Mouse (Mus musculus) C2C12 (cell line): ENCODE data around the gene Map4k4. TPM values are rescaled to one million over a fixed set of nuclear protein-coding genes. Genes with fewer than 3 reads are reported as not detected.

Experiments
- H3K27me3 ChIP-seq: one replicate; pipeline ENCODE4 v1.6.1; 2011; ENCODE audit not compliant: control insufficient read depth, insufficient read depth, insufficient read length
- H3K36me3 ChIP-seq: one replicate; pipeline ENCODE4 v1.6.1; 2011; ENCODE audit not compliant: control insufficient read depth, insufficient read depth
- H3K4me3 ChIP-seq: one replicate; pipeline ENCODE4 v1.5.1; 2011; ENCODE audit warnings: mild to moderate bottlenecking, control low read depth; ENCODE audit not compliant: poor library complexity, insufficient read depth, severe bottlenecking
- H3K79me2 ChIP-seq: one replicate; pipeline ENCODE4 v1.6.1; 2011; ENCODE audit not compliant: control insufficient read depth, insufficient read depth
- H3K79me3 ChIP-seq: one replicate; pipeline ENCODE4 v1.6.1; 2011; ENCODE audit warnings: low read depth, control low read depth
- H3ac ChIP-seq: one replicate; pipeline ENCODE3; 2011; ENCODE audit warnings: low read depth; ENCODE audit not compliant: control insufficient read depth, insufficient read length
- CEBPB ChIP-seq: IDR thresholded peaks from one replicate; pipeline ENCODE4 v1.6.1; 2011; ENCODE audit warnings: low read depth, mild to moderate bottlenecking, control low read depth, moderate library complexity
- CTCF ChIP-seq: IDR thresholded peaks from one replicate; pipeline ENCODE4 v1.5.1; 2011; ENCODE audit not compliant: control insufficient read depth, insufficient read depth, insufficient read length
- FOSL1 ChIP-seq: IDR thresholded peaks from one replicate; pipeline ENCODE4 v1.8.0; 2011; ENCODE audit warnings: mild to moderate bottlenecking, low read length; ENCODE audit not compliant: poor library complexity, insufficient read depth, severe bottlenecking
- MAX ChIP-seq: IDR thresholded peaks from one replicate; pipeline ENCODE4 v1.6.1; 2011; ENCODE audit warnings: mild to moderate bottlenecking, control low read depth
- MYOD1 ChIP-seq: IDR thresholded peaks from one replicate; pipeline ENCODE4 v1.6.1; 2011; ENCODE audit warnings: low read depth; ENCODE audit not compliant: control insufficient read depth, insufficient read length
- MYOG ChIP-seq: IDR thresholded peaks from one replicate; pipeline ENCODE4 v1.6.1; 2011; ENCODE audit not compliant: control insufficient read depth, insufficient read length; ENCODE audit errors: extremely low read depth
- USF1 ChIP-seq: IDR thresholded peaks from one replicate; pipeline ENCODE4 v1.6.1; 2011; ENCODE audit warnings: low read depth, mild to moderate bottlenecking, control low read depth, moderate library complexity
- polyA plus RNA-seq: library from polyadenylated mRNA; unstranded; fragments of >200 nt; fragmentation: generic; extraction: Trizol; gene quantifications from one replicate; pipeline ENCODE4 v1.2.1, GENCODE M21; 2012; ENCODE audit warnings: missing spikeins

The Map4k4 gene
- polyA plus RNA-seq, 1 experiment = 141 TPM

DNA sequence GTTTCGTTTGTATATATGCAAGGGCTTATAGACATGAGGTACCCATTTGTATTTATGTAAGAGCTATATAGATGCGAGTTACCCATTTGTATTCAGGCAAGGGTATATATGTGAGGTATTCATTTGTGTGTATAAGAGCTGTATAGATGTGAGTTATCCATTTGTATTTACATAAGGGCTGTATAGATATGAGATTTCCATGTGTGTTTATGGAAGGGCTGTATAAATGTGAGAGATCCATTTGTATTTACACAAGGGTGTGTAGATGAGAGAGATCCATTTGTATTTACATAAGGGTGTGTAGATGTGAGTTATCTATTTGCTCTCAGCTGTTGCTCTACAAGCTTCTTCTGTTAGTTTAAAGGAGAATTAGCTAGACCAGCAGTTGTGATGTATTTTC, 63.7 kb downstream of the Map4k4 start:
- Histone ChIP-seq H3K27me3 (no peaks in the 10 kb centered on the region), H3ac (no peak overlapping the region), H3K79me2 (peaks cover 92% of the 10 kb centered on the region), H3K4me3 (no peak overlapping the region), H3K36me3 (peaks cover 40% of the 10 kb centered on the region), H3K79me3 (peaks cover 83% of the 10 kb centered on the region)
- no peak for TF ChIP-seq CEBPB
- TF ChIP-seq CTCF = no peak
- TF ChIP-seq MAX = no peak
- TF ChIP-seq MYOG = no peak
- no peak for TF ChIP-seq FOSL1
- TF ChIP-seq USF1 = no peak
- no peak for TF ChIP-seq MYOD1

DNA sequence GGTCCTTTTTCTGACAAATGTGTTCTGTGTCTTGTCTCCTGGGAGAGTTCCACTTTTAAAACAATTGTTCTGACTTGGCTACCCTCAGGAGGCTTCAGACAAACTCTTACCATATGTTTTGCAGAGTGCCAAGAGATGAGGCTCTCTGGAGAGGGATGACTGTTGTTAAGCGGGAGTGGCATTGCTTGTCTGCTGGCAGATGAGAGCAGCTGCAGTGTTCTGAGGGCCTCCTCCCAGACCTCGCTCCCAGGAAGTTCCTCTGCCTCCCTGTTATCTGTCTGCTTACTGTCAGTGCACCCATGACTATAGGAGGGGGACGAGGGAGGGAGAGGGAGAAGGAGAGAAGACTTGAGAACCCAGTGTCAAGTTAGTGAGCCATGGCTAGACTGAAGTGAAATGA, 64.7 kb downstream of the Map4k4 start:
- peaks cover 83% of the 10 kb centered on the region for H3K79me3 ChIP-seq
- H3ac ChIP-seq = no peak overlapping the region
- TF ChIP-seq FOSL1 (no peak), CEBPB (no peak), MYOD1 (peak; percentile 27)
- H3K36me3 ChIP-seq = peaks cover 49% of the 10 kb centered on the region
- H3K79me2 ChIP-seq = peaks cover 92% of the 10 kb centered on the region
- H3K4me3 ChIP-seq = no peak overlapping the region
- no peaks in the 10 kb centered on the region for H3K27me3 ChIP-seq

DNA sequence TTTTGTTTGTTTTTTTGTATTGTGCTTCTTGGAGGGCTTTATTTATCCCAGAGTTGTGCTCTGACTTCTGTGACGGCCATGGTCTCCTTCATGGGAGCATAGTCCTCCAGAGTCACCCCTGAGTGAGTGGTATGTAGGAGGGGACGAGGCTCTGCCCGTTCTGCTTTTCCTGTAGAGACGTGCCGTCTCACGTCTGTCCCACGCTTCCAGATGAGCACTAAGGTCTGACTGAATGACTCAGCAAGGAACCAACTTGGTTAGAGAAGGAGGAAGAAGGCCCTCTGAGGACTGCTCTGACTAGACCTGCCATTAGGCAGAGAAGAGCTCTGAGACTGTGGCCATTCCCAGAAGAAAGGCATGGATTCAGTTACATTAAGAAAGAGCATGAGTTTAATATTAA, 68.3 kb downstream of the Map4k4 start:
- Histone ChIP-seq H3K79me2 (peaks cover 92% of the 10 kb centered on the region), H3K27me3 (no peaks in the 10 kb centered on the region), H3K4me3 (no peak overlapping the region), H3K79me3 (peaks cover 78% of the 10 kb centered on the region), H3K36me3 (peaks cover 43% of the 10 kb centered on the region), H3ac (no peak overlapping the region)
- TF ChIP-seq USF1 = no peak
- TF ChIP-seq MYOG = no peak
- no peak for TF ChIP-seq FOSL1

DNA sequence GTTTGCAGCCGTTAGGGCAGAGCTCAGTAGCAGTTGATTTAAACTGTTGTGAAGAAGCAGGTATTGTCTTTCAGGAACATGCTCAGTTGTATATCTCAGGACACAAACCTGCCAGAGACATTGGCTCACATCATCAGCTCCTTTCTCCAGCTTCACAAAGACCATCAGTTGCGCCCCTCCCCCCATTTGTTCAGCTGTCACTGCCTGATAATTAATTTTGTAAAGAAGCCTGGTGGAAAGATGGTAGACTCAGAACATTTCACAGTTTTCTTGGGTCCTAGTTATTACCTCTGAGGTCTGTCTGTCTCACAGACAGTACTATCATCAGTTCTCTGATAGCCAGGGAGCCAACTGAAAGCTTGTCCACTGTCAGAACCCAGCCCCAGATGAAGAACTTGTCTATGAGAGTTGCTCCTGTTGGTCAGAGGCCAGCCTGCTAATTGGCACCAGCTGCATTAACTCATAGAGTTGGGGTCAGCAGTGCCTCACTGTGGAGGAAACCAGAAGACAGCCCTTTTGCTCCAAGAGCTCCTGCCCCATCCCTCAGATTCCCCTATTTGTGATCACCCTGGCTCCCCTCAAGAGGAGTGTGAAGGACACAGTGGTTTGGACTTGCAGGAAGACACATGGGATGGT, 69.2 kb downstream of the Map4k4 start:
- no peak for TF ChIP-seq CEBPB
- TF ChIP-seq FOSL1 = no peak
- TF ChIP-seq USF1 = no peak
- no peak for TF ChIP-seq CTCF
- TF ChIP-seq MYOD1 = no peak
- no peak for TF ChIP-seq MAX
- TF ChIP-seq MYOG = no peak
- no peak overlapping the region for H3ac ChIP-seq
- no peak overlapping the region for H3K4me3 ChIP-seq
- no peaks in the 10 kb centered on the region for H3K27me3 ChIP-seq
- peaks cover 91% of the 10 kb centered on the region for H3K79me2 ChIP-seq
- H3K36me3 ChIP-seq = peaks cover 49% of the 10 kb centered on the region
- H3K79me3 ChIP-seq = peaks cover 74% of the 10 kb centered on the region

DNA sequence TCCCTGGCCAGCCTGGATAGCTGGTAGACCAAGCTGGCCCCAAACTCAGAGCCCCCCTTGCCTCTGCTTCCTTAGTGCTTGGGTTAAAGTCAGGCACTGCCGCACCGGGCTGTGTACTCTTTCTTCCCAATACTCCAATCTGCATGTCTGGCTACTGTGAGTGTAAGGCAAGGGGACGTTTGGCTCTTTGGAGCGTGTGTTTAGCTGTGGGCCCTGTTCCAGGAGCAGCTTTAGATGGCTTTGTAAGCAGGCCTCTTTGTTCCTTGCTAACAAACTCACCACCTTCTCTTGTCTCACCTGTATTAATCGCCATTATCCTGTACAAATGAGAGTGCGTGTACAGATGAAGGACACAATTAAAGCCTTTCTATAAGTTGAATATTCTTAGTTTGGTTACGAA, 71.7 kb downstream of the Map4k4 start:
- H3K79me3 ChIP-seq = peaks cover 75% of the 10 kb centered on the region
- no peak for TF ChIP-seq MYOD1
- no peak for TF ChIP-seq MYOG
- no peaks in the 10 kb centered on the region for H3K27me3 ChIP-seq
- H3K4me3 ChIP-seq = no peak overlapping the region
- peaks cover 69% of the 10 kb centered on the region for H3K36me3 ChIP-seq
- no peak overlapping the region for H3ac ChIP-seq
- peaks cover 96% of the 10 kb centered on the region for H3K79me2 ChIP-seq

DNA sequence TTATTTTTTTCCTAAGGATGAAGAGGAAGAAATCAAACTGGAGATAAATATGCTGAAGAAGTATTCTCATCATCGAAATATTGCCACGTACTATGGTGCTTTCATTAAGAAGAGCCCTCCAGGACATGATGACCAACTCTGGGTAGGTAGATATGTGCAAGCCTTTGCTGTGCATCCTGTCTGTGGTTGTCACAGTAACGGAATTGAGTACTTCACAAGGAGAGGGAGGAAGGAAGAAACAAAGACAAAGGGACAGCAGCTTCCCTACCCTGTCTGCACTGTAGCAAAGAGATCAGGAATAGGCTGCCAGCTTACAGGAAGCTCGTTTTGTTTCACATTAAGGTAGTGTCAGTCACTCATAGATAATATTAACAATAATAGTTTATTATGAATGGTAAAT, 73.2 kb downstream of the Map4k4 start:
- H3K79me2 ChIP-seq = peaks cover 93% of the 10 kb centered on the region
- H3K36me3 ChIP-seq = peaks cover 76% of the 10 kb centered on the region
- peaks cover 70% of the 10 kb centered on the region for H3K79me3 ChIP-seq
- TF ChIP-seq CEBPB (no peak), CTCF (no peak), MAX (no peak), FOSL1 (no peak), MYOG (no peak), USF1 (no peak), MYOD1 (no peak)
- no peaks in the 10 kb centered on the region for H3K27me3 ChIP-seq
- H3ac ChIP-seq = no peak overlapping the region
- no peak overlapping the region for H3K4me3 ChIP-seq
